Mouse (Mus musculus): ENCODE measurements around the gene Sfxn3.

GRCm38 (mm10) chr19:45024775-45025174 lies 22.5 kb upstream of the Sfxn3 start:
- TF ChIP-seq POLR2A (IDR thresholded peaks at IDR 0.05; ENCODE audit: insufficient read depth, low read depth, low read length) (no peak), CTCF (IDR thresholded peaks at IDR 0.05; ENCODE audit: insufficient read depth, low read depth, low read length) (no peak)
